Mouse (Mus musculus): ENCODE measurements around the gene Olfr992.
"Not testable (repeated sequence)": the region's sequence is repeated elsewhere in the genome, so short reads cannot be mapped to it uniquely, and the experiment has no call there.

The Olfr992 gene

GRCm38 (mm10) chr2:85409369-85409768 lies at the start of gene Olfr992:
Gene Olfr992, minus strand, starts transcription at chr2:85409469.
- no peak for DNase-seq (ENCODE audit: low spot score in 2 of 2)

- no peak for DNase-seq (ENCODE audit: low spot score in 2 of 2)
These were observed 34.3 kb upstream of the Olfr992 start, which contains the start of gene Olfr995 for GRCm38 (mm10) chr2:85443539-85443938. Gene Olfr995, minus strand, starts transcription at chr2:85443639.

- no peak for DNase-seq (ENCODE audit: low spot score in 2 of 2)
These were observed 33.3 kb upstream of the Olfr992 start for GRCm38 (mm10) chr2:85442546-85442945.

GRCm38 (mm10) chr2:85436351-85436750 lies 27.1 kb upstream of the Olfr992 start, which contains the start of gene Olfr994:
Gene Olfr994, minus strand, starts transcription at chr2:85436451.
- no peak for DNase-seq (ENCODE audit: low spot score in 2 of 2)

GRCm38 (mm10) chr2:85425893-85426292 lies 16.6 kb upstream of the Olfr992 start:
- DNase-seq (ENCODE audit: low spot score in 2 of 2): no peak

GRCm38 (mm10) chr2:85414777-85415176 lies 5.5 kb upstream of the Olfr992 start, which contains the start of gene Olfr993:
Gene Olfr993, minus strand, starts transcription at chr2:85414877.
- no peak for DNase-seq (ENCODE audit: low spot score in 2 of 2)

GRCm38 (mm10) chr2:85363127-85363526 lies 46.1 kb downstream of the Olfr992 start, which contains the start of gene Olfr988:
Gene Olfr988, minus strand, starts transcription at chr2:85363227.
- not testable (repeated sequence) for DNase-seq (ENCODE audit: low spot score in 2 of 2)

All from cerebellum, postnatal 4 days (tissue).